Mouse (Mus musculus) CH12.LX (cell line): Measurements from ENCODE around the gene Smad9.

Experiments
- MAZ ChIP-seq: IDR thresholded peaks from 2 replicates; pipeline ENCODE4 v1.6.1; 2012; ENCODE audit warnings: low read depth, mild to moderate bottlenecking, inconsistent platforms, low read length, improper control_type of control experiment, moderate library complexity
- ZKSCAN1 ChIP-seq: IDR thresholded peaks from 2 replicates; pipeline ENCODE4 v1.6.1; 2012; ENCODE audit warnings: low read depth, inconsistent platforms, low read length, improper control_type of control experiment, borderline replicate concordance

GRCm38 (mm10) chr3:54803713-54804112, 48.3 kb downstream of the Smad9 start:
- TF ChIP-seq MAZ = no peak
- TF ChIP-seq ZKSCAN1 = no peak
